Mouse (Mus musculus) cerebral cortex, adult 2 months (tissue): ENCODE data around the gene Nfkb2.

ENCODE experiments used
- WGBS: fragments of 180-500 bp; shearing (Covaris S2); methylation state at CpG from one replicate; pipeline ENCODE4 v1.1.7; 2018; 5-methylcytosine and 5-hydroxymethylcytosine counted together

Nfkb2 gene

DNA sequence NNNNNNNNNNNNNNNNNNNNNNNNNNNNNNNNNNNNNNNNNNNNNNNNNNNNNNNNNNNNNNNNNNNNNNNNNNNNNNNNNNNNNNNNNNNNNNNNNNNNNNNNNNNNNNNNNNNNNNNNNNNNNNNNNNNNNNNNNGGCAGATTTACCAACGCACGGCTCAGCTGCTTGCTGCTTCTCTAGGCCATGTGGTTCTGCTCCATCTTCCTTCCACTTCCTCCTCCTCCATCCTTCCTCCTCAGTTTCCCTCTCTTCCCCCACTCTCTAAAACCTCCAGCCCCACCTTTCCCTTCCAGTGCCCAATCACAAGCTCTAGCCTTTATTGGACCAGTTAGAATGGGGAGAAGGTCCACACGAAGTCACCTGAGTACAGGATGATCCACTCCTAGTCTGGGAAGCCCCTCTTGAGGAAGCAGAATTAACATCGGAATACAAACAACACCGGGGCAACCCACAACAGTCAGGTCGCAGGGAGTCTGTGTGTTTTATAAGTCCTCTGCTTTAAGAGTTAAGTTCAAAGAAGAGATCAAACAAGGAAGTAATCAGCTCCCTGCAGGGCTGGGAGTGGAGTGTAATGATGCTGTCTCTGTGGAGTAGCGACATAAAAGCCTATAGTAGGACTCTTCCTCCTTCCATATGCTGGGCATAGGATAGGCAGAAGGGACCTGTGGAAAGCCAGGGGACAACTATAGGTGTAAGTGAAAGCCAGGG lies 40.7 kb downstream of the Nfkb2 start:
- WGBS = 31% methylated on average over 7 of the region's 7 CpGs

DNA sequence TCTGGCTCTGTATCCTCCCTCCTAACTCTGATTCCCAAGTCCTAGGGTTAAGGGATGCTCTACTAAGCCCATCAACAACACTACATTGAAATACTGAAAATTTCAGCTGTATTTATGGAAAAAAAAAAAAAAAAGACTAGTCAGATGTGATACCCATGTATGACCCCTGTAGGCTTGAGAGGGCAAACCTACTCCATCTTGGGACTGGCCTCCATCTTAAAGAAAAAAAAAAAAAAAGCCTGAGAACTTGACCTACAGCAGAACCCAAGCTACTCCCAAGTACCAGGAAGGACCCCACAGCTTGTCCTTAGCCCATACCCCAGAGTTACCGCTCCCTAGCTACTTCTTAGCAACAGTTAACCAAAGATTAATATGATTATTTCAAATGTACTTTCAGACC lies 43.0 kb downstream of the Nfkb2 start:
- WGBS = 97% methylated on average over 1 of the region's 1 CpGs

DNA sequence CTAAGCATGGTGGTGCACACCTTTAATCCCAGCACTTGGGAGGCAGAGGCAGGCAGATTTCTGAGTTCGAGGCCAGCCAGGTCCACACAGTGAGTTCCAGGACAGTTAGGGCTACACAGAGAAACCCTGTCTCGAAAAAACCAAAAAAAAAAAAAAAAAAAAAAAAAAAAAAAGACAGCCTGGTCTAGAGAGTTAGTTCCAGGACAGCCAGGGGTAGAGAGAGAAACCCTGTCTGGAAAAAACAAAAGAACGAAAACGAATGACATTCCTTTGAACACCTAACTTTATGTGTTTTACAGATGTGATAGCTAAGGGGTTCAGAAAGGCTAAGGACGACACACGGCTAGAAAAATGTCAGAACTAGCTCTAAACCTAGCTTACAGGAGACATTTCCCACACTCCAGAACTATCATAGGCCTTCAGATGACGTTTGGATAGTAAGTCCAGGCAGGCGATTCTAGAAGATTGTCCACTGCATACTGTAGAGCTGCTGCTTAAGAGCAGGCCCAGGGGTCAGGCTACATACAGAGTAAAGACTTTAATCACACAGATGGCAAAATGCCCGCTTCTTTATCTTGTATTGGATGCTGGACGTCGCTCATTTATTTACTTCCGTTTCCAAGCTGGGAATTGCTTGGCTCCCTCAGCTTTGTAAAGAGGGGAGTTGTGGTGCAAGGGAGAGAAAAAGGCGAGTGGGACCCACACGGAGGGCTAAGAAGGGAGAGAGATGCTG lies 44.0 kb downstream of the Nfkb2 start:
- WGBS = 18% methylated on average over 14 of the region's 14 CpGs

DNA sequence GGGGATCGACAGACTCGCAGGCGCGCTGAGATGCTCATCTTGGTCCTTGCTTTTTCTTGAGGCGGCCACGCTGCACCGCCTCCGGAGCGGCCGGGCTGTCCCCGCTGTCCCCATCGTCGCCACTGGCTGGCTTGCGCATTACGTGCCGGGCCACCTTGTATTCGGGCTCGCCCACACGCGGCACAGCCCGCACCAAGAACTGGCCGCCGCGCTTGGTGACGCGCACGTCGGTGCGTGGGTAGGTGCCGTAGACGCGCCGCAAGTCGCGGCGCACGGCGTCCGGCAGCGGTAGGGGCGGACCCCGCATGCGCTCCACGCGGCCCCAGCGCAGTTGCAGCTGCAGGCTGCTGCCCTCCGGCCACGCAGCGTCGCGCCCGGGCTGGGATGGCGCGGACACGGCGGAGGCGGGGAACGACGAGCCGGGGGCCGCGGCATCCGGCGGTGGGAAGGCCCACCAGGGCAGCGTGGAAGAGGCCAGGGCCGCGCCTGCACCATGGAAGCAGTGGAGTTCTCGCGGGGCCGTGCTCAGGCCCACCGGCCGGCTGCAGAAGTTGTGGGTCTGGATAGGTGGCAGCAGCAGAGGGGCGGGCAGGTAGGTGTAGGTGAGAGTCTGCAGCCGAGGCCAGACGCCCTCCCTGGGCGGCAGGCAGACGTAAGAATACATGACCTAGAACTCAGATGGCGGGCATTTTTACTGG lies 44.8 kb downstream of the Nfkb2 start:
- under 1% methylated on average over 78 of the region's 78 CpGs for WGBS

DNA sequence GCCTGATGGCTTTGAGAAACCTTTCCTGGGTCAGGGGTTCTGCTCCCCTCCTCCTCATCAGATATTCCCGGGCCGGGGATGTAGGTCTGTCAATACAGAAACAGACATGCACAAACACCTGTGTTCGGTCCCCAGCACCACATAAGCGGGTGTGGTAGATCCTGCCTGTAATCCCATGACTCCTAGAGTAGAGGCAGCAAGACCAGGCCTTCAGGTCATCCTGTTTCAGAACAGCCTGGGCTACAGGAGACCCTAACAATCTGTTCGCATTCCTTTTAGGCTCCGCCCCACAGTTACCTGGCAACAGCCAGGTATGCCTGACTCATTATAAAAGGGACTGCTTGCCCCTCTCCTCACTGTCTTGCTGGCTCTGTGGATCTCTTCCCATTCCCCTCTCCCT lies 45.4 kb downstream of the Nfkb2 start:
- WGBS = 24% methylated on average over 6 of the region's 6 CpGs

DNA sequence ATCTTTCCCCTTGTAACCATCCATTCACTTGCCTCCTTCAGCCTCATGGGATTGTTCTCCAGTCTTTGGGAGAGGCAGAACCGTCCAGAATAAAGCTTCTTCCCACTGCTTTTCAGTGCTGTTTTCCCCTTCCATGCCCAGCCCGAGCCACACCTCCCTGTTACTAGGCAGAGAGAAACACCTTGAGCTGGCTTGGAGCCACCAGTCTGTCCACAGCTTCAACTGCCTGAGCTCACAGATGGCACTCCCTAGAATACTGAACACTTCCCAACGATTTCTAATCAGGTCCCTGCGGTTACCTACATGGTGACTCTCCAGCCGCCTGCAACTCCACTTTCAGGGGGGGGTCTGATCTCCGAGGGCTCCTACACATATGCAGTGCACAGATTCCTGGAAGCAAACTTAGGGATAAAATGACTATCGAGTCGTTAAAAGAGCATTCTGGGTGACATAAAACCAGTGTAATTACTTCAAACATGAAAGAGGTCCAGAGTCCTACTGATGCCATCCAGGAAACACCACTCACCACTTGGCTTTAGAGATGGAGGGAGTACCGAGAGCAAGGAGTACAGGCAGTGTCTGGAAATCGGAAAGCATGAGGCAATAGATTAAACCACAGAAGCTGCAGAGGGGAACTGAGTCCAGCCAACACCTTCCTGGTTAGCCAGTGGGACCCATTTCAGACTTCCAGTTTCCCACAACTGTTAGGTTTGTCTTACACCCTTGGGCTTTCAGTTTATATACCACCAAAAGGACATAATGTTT lies 46.2 kb downstream of the Nfkb2 start, which contains the start of gene 2310034G01Rik:
Gene 2310034G01Rik (minus strand): TSS at position 135 of the 765 bp plus-strand sequence.
- WGBS = 49% methylated on average over 10 of the region's 10 CpGs

DNA sequence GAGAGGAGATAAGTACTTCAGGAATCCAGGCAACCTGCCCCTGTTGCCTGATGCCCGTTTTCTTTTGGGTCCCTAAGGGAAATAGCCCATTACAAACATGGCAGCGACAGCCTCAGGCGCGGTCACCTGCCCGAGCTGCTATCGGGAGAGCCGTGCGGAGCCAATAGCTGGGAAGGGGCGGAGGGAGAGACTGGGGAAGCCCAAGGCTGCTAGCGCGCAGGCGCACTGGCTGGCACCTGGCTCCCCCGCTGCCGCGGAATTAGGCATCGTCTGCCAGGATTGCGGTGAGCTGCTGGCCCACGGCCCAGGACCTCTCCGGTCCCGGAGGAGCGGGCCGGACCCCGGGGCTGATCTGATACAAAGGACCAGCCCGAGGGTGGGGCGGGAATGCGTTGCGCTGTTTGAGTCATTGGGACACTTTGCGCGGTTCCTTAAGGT lies 52.6 kb downstream of the Nfkb2 start:
- WGBS = under 1% methylated on average over 29 of the region's 29 CpGs

DNA sequence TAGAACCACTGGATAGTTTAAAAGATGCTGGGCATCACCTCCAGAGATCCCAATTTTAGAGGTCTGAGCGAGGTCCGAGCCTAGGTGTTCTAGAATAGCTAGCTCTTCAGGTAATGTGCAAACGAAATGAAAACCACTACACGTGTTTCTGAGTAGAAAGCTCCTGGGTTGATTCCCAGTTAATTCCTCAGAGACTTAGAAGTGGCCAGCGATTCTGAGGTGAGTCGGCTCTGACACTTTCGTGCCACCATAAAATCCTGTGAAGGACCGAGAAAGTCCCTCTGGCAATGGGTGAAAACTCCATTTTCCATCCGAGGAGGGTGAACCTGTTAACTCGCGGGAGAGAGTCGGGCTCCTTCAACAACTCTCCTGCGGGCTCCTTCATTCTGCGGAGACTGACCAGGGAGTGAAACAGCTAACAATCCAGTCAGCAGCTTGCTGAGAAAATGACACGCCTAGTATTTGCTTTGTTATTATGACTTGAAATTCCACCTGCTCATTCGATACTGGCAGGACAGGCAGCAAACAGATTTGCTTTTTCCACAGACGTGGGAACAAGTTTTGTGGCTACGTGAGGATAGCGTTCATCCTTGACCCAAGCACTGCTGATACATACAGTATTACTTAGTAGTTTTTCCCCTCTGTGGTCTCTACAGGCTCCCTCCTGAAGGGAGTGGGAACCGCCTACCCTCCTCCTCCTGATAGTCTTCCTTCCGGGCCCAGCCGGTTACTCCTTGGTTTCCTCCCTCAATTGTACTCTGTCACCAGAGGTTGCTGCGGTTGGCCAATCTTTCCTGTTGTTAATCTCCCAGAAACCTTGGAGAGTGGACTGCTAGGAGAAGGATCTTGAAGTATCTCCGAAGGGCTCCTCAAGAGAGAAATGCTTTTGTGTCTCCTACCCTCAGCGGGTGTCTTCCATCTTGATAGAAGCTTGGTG lies 53.5 kb downstream of the Nfkb2 start:
- WGBS = 26% methylated on average over 25 of the region's 25 CpGs

DNA sequence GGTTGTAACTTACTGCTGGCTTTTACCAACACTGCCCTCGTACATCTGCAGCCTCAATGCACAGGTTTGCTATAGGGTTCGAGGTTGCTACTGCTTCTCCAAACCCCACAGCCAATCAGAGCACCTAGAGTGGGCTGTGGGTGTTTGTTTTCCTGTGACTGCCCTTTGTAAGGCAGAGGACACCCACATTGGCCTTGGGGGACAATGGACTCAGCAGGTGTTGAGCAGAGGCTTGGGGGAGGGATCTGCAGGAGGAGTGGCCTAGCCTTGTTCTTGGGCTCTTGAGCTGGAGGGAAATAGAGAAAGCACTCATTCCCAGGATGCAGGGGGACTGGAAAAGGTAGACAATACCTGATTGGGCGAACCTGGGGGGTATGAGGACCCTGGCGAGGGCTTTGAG lies 54.3 kb downstream of the Nfkb2 start:
- 78% methylated on average over 4 of the region's 4 CpGs for WGBS
